Mouse (Mus musculus) layer of hippocampus, adult 8-10 months (tissue): ENCODE data around the gene Ubl3. TPM values are rescaled to one million over a fixed set of nuclear protein-coding genes. Genes with fewer than 3 reads are reported as not detected.
A peak's percentile ranks its signal among the peaks of the same experiment; 100 is the strongest.

Source experiments
- DNase-seq, 2 experiments: peaks; one replicate each; pipeline ENCODE4 v3.0.0; 2022; ENCODE audit warnings: low spot score in 2 of 2
- total RNA-seq, 4 experiments: library from RNA; stranded (reverse); gene quantifications; 2 replicates each; pipeline ENCODE4 v1.2.4; 2022

Gene Ubl3
- total RNA-seq, 4 experiments from 2014 or later = 193 to 215 (median 201) TPM

GRCm38 (mm10) chr5:148563281-148563680 lies 10.7 kb upstream of the Ubl3 start:
- no peak for DNase-seq

GRCm38 (mm10) chr5:148562235-148562634 lies 9.6 kb upstream of the Ubl3 start:
- DNase-seq = no peak

GRCm38 (mm10) chr5:148559261-148559958 lies 6.8 kb upstream of the Ubl3 start:
- DNase-seq = no peak

GRCm38 (mm10) chr5:148558472-148558871 lies 5.9 kb upstream of the Ubl3 start:
- DNase-seq = no peak

GRCm38 (mm10) chr5:148556509-148556908 lies 3.9 kb upstream of the Ubl3 start:
- no peak for DNase-seq

GRCm38 (mm10) chr5:148555156-148555555 lies 2.6 kb upstream of the Ubl3 start:
- no peak for DNase-seq

GRCm38 (mm10) chr5:148554701-148555100 lies 2.1 kb upstream of the Ubl3 start:
- no peak for DNase-seq

- DNase-seq = no peak
Measured at GRCm38 (mm10) chr5:148554242-148554641, 1.7 kb upstream of the Ubl3 start.

GRCm38 (mm10) chr5:148553723-148554122 lies 1.1 kb upstream of the Ubl3 start:
- DNase-seq = no peak

GRCm38 (mm10) chr5:148551764-148552136 lies 839 bp downstream of the Ubl3 start:
- DNase-seq = no peak

GRCm38 (mm10) chr5:148550821-148551763 lies 1.5 kb downstream of the Ubl3 start:
- DNase-seq = peak in 1 of 2 experiments; percentile 29

GRCm38 (mm10) chr5:148550393-148550792 lies 2.2 kb downstream of the Ubl3 start:
- peak in 1 of 2 experiments; percentile 35 for DNase-seq

GRCm38 (mm10) chr5:148549307-148549706 lies 3.3 kb downstream of the Ubl3 start:
- DNase-seq = no peak

GRCm38 (mm10) chr5:148548568-148548967 lies 4.0 kb downstream of the Ubl3 start:
- no peak for DNase-seq

- no peak for DNase-seq
Measured at GRCm38 (mm10) chr5:148547870-148548456, 4.6 kb downstream of the Ubl3 start.

- DNase-seq = no peak
Measured at GRCm38 (mm10) chr5:148546970-148547369, 5.6 kb downstream of the Ubl3 start.

- no peak for DNase-seq
Measured at GRCm38 (mm10) chr5:148544733-148545132, 7.9 kb downstream of the Ubl3 start.

GRCm38 (mm10) chr5:148542196-148542595 lies 10.4 kb downstream of the Ubl3 start:
- DNase-seq = no peak

GRCm38 (mm10) chr5:148535669-148536430 lies 16.7 kb downstream of the Ubl3 start:
- DNase-seq = no peak

- no peak for DNase-seq
Measured at GRCm38 (mm10) chr5:148534644-148535043, 17.9 kb downstream of the Ubl3 start.

GRCm38 (mm10) chr5:148533924-148534323 lies 18.7 kb downstream of the Ubl3 start:
- no peak for DNase-seq
